Mouse (Mus musculus) stomach, embryonic 16.5 days (tissue): ENCODE data around the gene Def6. TPM values are rescaled to one million over a fixed set of nuclear protein-coding genes. Genes with fewer than 3 reads are reported as not detected.
A peak's percentile ranks its signal among the peaks of the same experiment; 100 is the strongest.
"Not testable (repeated sequence)": the region's sequence is repeated elsewhere in the genome, so short reads cannot be mapped to it uniquely, and the experiment has no call there.

Experiments
- ATAC-seq: fragments of 200-750 bp; cut with Nextera tagmentation; 2 replicates; pipeline ENCODE4 v1.8.0; 2017; ENCODE audit warnings: moderate number of reproducible peaks, moderate TSS enrichment; ENCODE audit not compliant: insufficient read depth, low FRiP score
- H3K27ac ChIP-seq: fragments of 300-500 bp; sonication (generic); 2 replicates; pipeline ENCODE4 v1.5.1; 2014; ENCODE audit warnings: low read length
- H3K27me3 ChIP-seq: fragments of 300-500 bp; sonication (generic); 2 replicates; pipeline ENCODE4 v1.6.1; 2014; ENCODE audit warnings: low read length, control low read depth, mixed read lengths; ENCODE audit not compliant: control insufficient read depth, insufficient read depth
- H3K36me3 ChIP-seq: fragments of 300-500 bp; sonication (generic); 2 replicates; pipeline ENCODE4 v1.6.1; 2014; ENCODE audit warnings: low read length; ENCODE audit not compliant: control insufficient read depth, insufficient read depth
- H3K4me1 ChIP-seq: fragments of 300-500 bp; sonication (generic); 2 replicates; pipeline ENCODE4 v1.6.1; 2014; ENCODE audit warnings: low read length, control low read depth, mixed read lengths; ENCODE audit not compliant: control insufficient read depth, insufficient read depth
- H3K4me2 ChIP-seq: fragments of 300-500 bp; sonication (generic); 2 replicates; pipeline ENCODE4 v1.6.1; 2014; ENCODE audit warnings: low read depth, low read length, mixed read lengths
- H3K4me3 ChIP-seq: fragments of 300-500 bp; sonication (generic); replicated peaks from 2 replicates; pipeline ENCODE4 v1.5.1; 2014; ENCODE audit warnings: mild to moderate bottlenecking, low read length
- H3K9ac ChIP-seq: fragments of 300-500 bp; sonication (generic); 2 replicates; pipeline ENCODE4 v1.6.1; 2014; ENCODE audit warnings: low read length
- H3K9me3 ChIP-seq: fragments of 300-500 bp; sonication (generic); replicated peaks from 2 replicates; pipeline ENCODE4 v1.6.1; 2016; ENCODE audit warnings: low read length, control low read depth; ENCODE audit not compliant: control insufficient read depth
- WGBS: fragments of 180-500 bp; shearing (Covaris S2); extraction: QIAGEN DNeasy Blood & Tissue Kit; methylation state at CpG from one replicate; pipeline ENCODE4 v1.1.7; 2014; 5-methylcytosine and 5-hydroxymethylcytosine counted together
- polyA plus RNA-seq: library from polyadenylated mRNA; unstranded; fragments of >200 nt; fragmentation: Nextera tagmentation; extraction: Ambion mirVana; gene quantifications from 2 replicates; pipeline ENCODE4 v1.2.1, GENCODE M21; 2015

Gene Def6
- polyA plus RNA-seq, 1 experiment from 2014 or later = 8.8 TPM

GRCm38 (mm10) chr17:28217721-28218649, 10.4 kb downstream of the Def6 start:
- Histone ChIP-seq H3K4me1 (peaks cover 8% of the 10 kb centered on the region; the same call in 1 of the 2 replicates), H3K4me2 (peak overlapping the region; percentile 25), H3K27ac (peak overlapping the region; percentile 23; the same call in 1 of the 2 replicates), H3K27me3 (no peaks in the 10 kb centered on the region), H3K36me3 (no peaks in the 10 kb centered on the region), H3K9me3 (no peaks in the 10 kb centered on the region), H3K9ac (peak overlapping the region; percentile 27; the same call in 1 of the 2 replicates), H3K4me3 (no peak overlapping the region)
- ATAC-seq = 0 out of 2 replicates have a peak, but pooled peaks have one; percentile 14
- 26% methylated on average over 23 of the region's 23 CpGs for WGBS

- not testable (repeated sequence) for ATAC-seq, H3K27ac ChIP-seq, H3K9ac ChIP-seq, H3K4me2 ChIP-seq, H3K27me3 ChIP-seq, H3K9me3 ChIP-seq, H3K36me3 ChIP-seq, H3K4me3 ChIP-seq
- H3K4me1 ChIP-seq = peaks cover 19% of the 10 kb centered on the region
- 87% methylated on average over 10 of the region's 10 CpGs for WGBS
These were observed 14.9 kb downstream of the Def6 start for GRCm38 (mm10) chr17:28222463-28222862.

GRCm38 (mm10) chr17:28223561-28224391, 16.2 kb downstream of the Def6 start:
- WGBS = 1% methylated on average over 45 of the region's 46 CpGs
- Histone ChIP-seq H3K4me3 (peak overlapping the region; percentile 65), H3K9me3 (no peaks in the 10 kb centered on the region), H3K9ac (peak overlapping the region; percentile 85), H3K36me3 (no peaks in the 10 kb centered on the region), H3K27ac (peak overlapping the region; percentile 91), H3K4me2 (peak overlapping the region; percentile 99), H3K4me1 (peaks cover 12% of the 10 kb centered on the region), H3K27me3 (no peaks in the 10 kb centered on the region)
- peak; percentile 94 for ATAC-seq

GRCm38 (mm10) chr17:28224615-28225014, 17.0 kb downstream of the Def6 start:
- 74% methylated on average over 10 of the region's 10 CpGs for WGBS
- Histone ChIP-seq H3K27ac (peak overlapping the region; percentile 91), H3K4me1 (peaks cover 12% of the 10 kb centered on the region), H3K4me3 (no peak overlapping the region), H3K9me3 (no peaks in the 10 kb centered on the region), H3K4me2 (0 out of 2 replicates have a peak overlapping the region, but pooled peaks have one; percentile 99), H3K27me3 (no peaks in the 10 kb centered on the region), H3K9ac (no peak overlapping the region), H3K36me3 (no peaks in the 10 kb centered on the region)
- ATAC-seq = no peak

- Histone ChIP-seq H3K4me3 (peak overlapping the region; percentile 28), H3K36me3 (no peaks in the 10 kb centered on the region), H3K4me2 (peak overlapping the region; percentile 54), H3K9ac (peak overlapping the region; percentile 47; the same call in 1 of the 2 replicates), H3K27ac (peak overlapping the region; percentile 39; the same call in 1 of the 2 replicates), H3K4me1 (peaks cover 12% of the 10 kb centered on the region), H3K27me3 (no peaks in the 10 kb centered on the region), H3K9me3 (no peaks in the 10 kb centered on the region)
- ATAC-seq = peak; percentile 66
- WGBS = 6% methylated on average over 21 of the region's 21 CpGs
These were observed 18.4 kb downstream of the Def6 start for GRCm38 (mm10) chr17:28226014-28226413.

- WGBS = 77% methylated on average over 6 of the region's 6 CpGs
- Histone ChIP-seq H3K9me3 (no peaks in the 10 kb centered on the region), H3K4me2 (no peak overlapping the region), H3K9ac (no peak overlapping the region), H3K27me3 (no peaks in the 10 kb centered on the region), H3K4me1 (peaks cover 24% of the 10 kb centered on the region), H3K4me3 (no peak overlapping the region), H3K36me3 (no peaks in the 10 kb centered on the region), H3K27ac (no peak overlapping the region)
- no peak for ATAC-seq
These were observed 22.9 kb downstream of the Def6 start for GRCm38 (mm10) chr17:28230486-28230885.

GRCm38 (mm10) chr17:28231026-28231736, 23.6 kb downstream of the Def6 start:
- 82% methylated on average over 18 of the region's 18 CpGs for WGBS
- Histone ChIP-seq H3K4me2 (no peak overlapping the region), H3K9ac (no peak overlapping the region), H3K4me3 (no peak overlapping the region), H3K4me1 (peaks cover 26% of the 10 kb centered on the region), H3K27ac (no peak overlapping the region), H3K27me3 (no peaks in the 10 kb centered on the region), H3K9me3 (no peaks in the 10 kb centered on the region), H3K36me3 (no peaks in the 10 kb centered on the region)
- no peak for ATAC-seq

GRCm38 (mm10) chr17:28232475-28233060, 25.0 kb downstream of the Def6 start, which contains the start of gene Ppard:
TSS of gene Ppard (plus strand) at chr17:28232700.
- Histone ChIP-seq H3K9me3 (no peaks in the 10 kb centered on the region), H3K4me1 (peaks cover 28% of the 10 kb centered on the region), H3K4me2 (peak within 1 kb of the TSS; percentile 68), H3K9ac (peak within 1 kb of the TSS; percentile 88), H3K4me3 (peak within 1 kb of the TSS; percentile 77), H3K36me3 (no peaks in the 10 kb centered on the region), H3K27me3 (no peaks in the 10 kb centered on the region), H3K27ac (peak within 1 kb of the TSS; percentile 88)
- peak; percentile 98 for ATAC-seq
- WGBS = under 1% methylated on average over 57 of the region's 57 CpGs
